In genomic region chr1:181353200-181354097, GRCm38 (mm10) we compare ENCODE assay signal across 8 mouse cellular contexts. TPM values are rescaled to one million over a fixed set of nuclear protein-coding genes. Genes with fewer than 3 reads are reported as not detected.
DNase-seq lines count a peak whose midpoint lies in the region; ATAC-seq lines count a peak whose summit lies in the region.

No protein-coding gene starts in this region.

- no peaks in the 10 kb centered on the region for H3K9me3 ChIP-seq in hindbrain, embryonic 11.5 days (ENCODE audit: control insufficient read depth, low read length)

- 3% methylated on average over 33 of the region's 33 CpGs for WGBS in hindbrain, embryonic 11.5 days

- peak overlapping the region; percentile 53 for H3K4me3 ChIP-seq in hindbrain, embryonic 11.5 days (ENCODE audit: low read depth, low read length)

- H3K36me3 ChIP-seq in hindbrain, embryonic 11.5 days (ENCODE audit: control insufficient read depth, insufficient read depth, low read length), result no peaks in the 10 kb centered on the region

- H3K27ac ChIP-seq in hindbrain, embryonic 11.5 days (ENCODE audit: low read depth, low read length), result no peak overlapping the region

- H3K4me2 ChIP-seq in hindbrain, embryonic 11.5 days (replicated peaks; ENCODE audit: low read depth, low read length), result peak overlapping the region; percentile 94

- peaks cover 29% of the 10 kb centered on the region for H3K27me3 ChIP-seq in hindbrain, embryonic 11.5 days (ENCODE audit: control insufficient read depth, insufficient read depth, low read length)

- peak overlapping the region; percentile 59 for H3K9ac ChIP-seq in hindbrain, embryonic 11.5 days (ENCODE audit: low read depth, low read length)

- peak; percentile 23 for DNase-seq in embryo, embryonic 10 days (ENCODE audit: low spot score)
- no peak for DNase-seq in embryo, embryonic 10.5 days (ENCODE audit: low spot score)
- peak; percentile 13 for DNase-seq in right cerebral cortex, adult 18-20 months
- DNase-seq in right cerebral cortex, postnatal 36 days (ENCODE audit: low spot score in 2 of 2), result no peak
- DNase-seq in hindbrain, embryonic 11.5 days (ENCODE audit: low spot score), result peak; percentile 25
- DNase-seq in lung, postnatal 14 days, result peak; percentile 10
- no peak for DNase-seq in spleen, postnatal 10 days (ENCODE audit: low spot score in 2 of 2)
- no peak for DNase-seq in cerebellum, adult 9-11 months

- H3K4me1 ChIP-seq in hindbrain, embryonic 11.5 days (replicated peaks; ENCODE audit: control insufficient read depth, insufficient read depth, low read length), result peaks cover 7% of the 10 kb centered on the region

- ATAC-seq in hindbrain, embryonic 11.5 days (ENCODE audit: low FRiP score), result peak; percentile 38; the same call in 1 of the 2 replicates

RNA-seq across cellular contexts. Expression of gene Cnih3, which starts 1.0 kb away (rescaled TPM):
- polyA plus RNA-seq in hindbrain, embryonic 11.5 days (2014; fragmentation: Nextera tagmentation; extraction: Ambion mirVana), result 1.1 and 1.9 TPM in 2 replicates

Comparison
In these comparisons a context has a peak if more than half of its experiments do, and no peak if none do; other contexts are left out.
1. DNase-seq: peak in embryo, embryonic 10 days (single experiment), right cerebral cortex, adult 18-20 months (single experiment), hindbrain, embryonic 11.5 days (single experiment) and lung, postnatal 14 days (single experiment); none in embryo, embryonic 10.5 days (single experiment), right cerebral cortex, postnatal 36 days (0 of 2), spleen, postnatal 10 days (0 of 2) and cerebellum, adult 9-11 months (single experiment).